Mouse (Mus musculus) heart, postnatal 0 days (tissue): ENCODE data around the gene Vipr2.

Experiments used
- CTCF ChIP-seq: IDR thresholded peaks from 2 replicates; pipeline ENCODE4 v1.5.1; 2016; ENCODE audit warnings: antibody characterized with exemption, control low read depth, low read depth
- EP300 ChIP-seq: IDR thresholded peaks from 2 replicates; pipeline ENCODE4 v1.6.1; 2016; ENCODE audit warnings: antibody characterized with exemption, low read depth

DNA sequence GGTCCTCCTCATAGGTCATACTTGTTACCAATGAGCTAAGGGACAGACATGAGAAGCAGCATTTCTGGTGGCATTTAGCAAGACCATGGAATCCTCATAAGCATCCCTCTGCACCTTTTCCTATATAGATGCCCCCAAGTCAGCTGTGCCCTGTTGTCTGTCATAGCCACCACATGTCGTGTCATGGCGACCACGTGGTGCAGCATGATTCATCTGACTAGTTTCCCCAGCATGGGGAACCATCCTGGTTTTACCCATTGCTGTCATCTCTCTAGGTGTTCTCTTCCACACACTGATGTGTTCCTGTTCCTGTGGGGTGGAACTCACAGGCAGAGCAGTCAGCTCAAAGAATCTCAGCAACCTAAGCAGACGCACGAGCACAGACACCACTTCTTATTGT, 55.4 kb downstream of the Vipr2 start:
- no peak for TF ChIP-seq CTCF
- TF ChIP-seq EP300, result no peak
